Mouse (Mus musculus): ENCODE data around the gene Por.

GRCm38 (mm10) chr5:135649309-135649633, 20.6 kb upstream of the Por start:
- no peak for TF ChIP-seq CTCF (IDR thresholded peaks at IDR 0.05; ENCODE audit: low read depth, low read length)
- no peak for TF ChIP-seq GATA1 (IDR thresholded peaks at IDR 0.05; ENCODE audit: borderline replicate concordance, low read length)

All from G1E (cell line).